Mouse (Mus musculus) MEL (cell line): ENCODE measurements around the gene Adgrb3. TPM values are rescaled to one million over a fixed set of nuclear protein-coding genes. Genes with fewer than 3 reads are reported as not detected.

Source experiments
- DNase-seq: peaks from one replicate; pipeline ENCODE4 v3.0.0; 2011; ENCODE audit warnings: low read depth, low spot score
- H3K27ac ChIP-seq: 2 replicates; pipeline ENCODE4 v1.5.1; 2012; ENCODE audit warnings: low read depth, mild to moderate bottlenecking, control low read depth, low read length, moderate library complexity; ENCODE audit not compliant: control insufficient read depth
- H3K27me3 ChIP-seq, 2 experiments: fragments of 150-350 bp in 1 of 2; sonication (generic) in 1 of 2; 2 replicates each; pipeline ENCODE4 v1.6.1; 2012; ENCODE audit warnings: low read length in 2 of 2, mild to moderate bottlenecking in 2 of 2, improper control_type of control experiment in 1 of 2, moderate library complexity in 1 of 2; ENCODE audit not compliant: insufficient read depth in 2 of 2, control insufficient read depth in 1 of 2
- H3K36me3 ChIP-seq, 2 experiments: 2 replicates each; pipeline ENCODE4 v1.6.1; 2012 to 2014; ENCODE audit warnings: low read length in 2 of 2, improper control_type of control experiment in 1 of 2, inconsistent platforms in 1 of 2, mild to moderate bottlenecking in 1 of 2; ENCODE audit not compliant: insufficient read depth in 2 of 2, control insufficient read depth in 1 of 2
- H3K4me1 ChIP-seq, 2 experiments: fragments of 150-350 bp in 1 of 2; sonication (generic) in 1 of 2; 2 replicates each; pipeline ENCODE4 v1.6.1; 2012; ENCODE audit warnings: low read length in 2 of 2, improper control_type of control experiment in 1 of 2, mild to moderate bottlenecking in 1 of 2; ENCODE audit not compliant: insufficient read depth in 2 of 2, control insufficient read depth in 1 of 2
- H3K4me3 ChIP-seq, 2 experiments: fragments of 150-350 bp in 1 of 2; sonication (generic) in 1 of 2; 2 replicates each; pipeline ENCODE4 v1.5.1; 2012; ENCODE audit warnings: low read depth in 2 of 2, low read length in 2 of 2, mild to moderate bottlenecking in 2 of 2, moderate library complexity in 2 of 2, control low read depth in 1 of 2, improper control_type of control experiment in 1 of 2; ENCODE audit not compliant: control insufficient read depth in 1 of 2, insufficient read depth in 1 of 2
- H3K79me2 ChIP-seq: 2 replicates; pipeline ENCODE4 v1.6.1; 2012; ENCODE audit warnings: mild to moderate bottlenecking, low read length, moderate library complexity; ENCODE audit not compliant: control insufficient read depth, poor library complexity, insufficient read depth
- H3K9ac ChIP-seq: 2 replicates; pipeline ENCODE4 v1.6.1; 2012; ENCODE audit warnings: low read depth, mild to moderate bottlenecking, control low read depth, low read length, moderate library complexity; ENCODE audit not compliant: control insufficient read depth, poor library complexity, severe bottlenecking
- H3K9me3 ChIP-seq: fragments of 150-350 bp; sonication (generic); replicated peaks from 2 replicates; pipeline ENCODE4 v1.6.1; 2012; ENCODE audit warnings: mild to moderate bottlenecking, low read length, improper control_type of control experiment, moderate library complexity; ENCODE audit not compliant: insufficient read depth
- CHD1 ChIP-seq: IDR thresholded peaks from 2 replicates; pipeline ENCODE4 v1.6.1; 2012; ENCODE audit warnings: low read depth, mild to moderate bottlenecking, inconsistent platforms, low read length, improper control_type of control experiment
- CTCF ChIP-seq, 3 experiments: IDR thresholded peaks in 2 of 3; conservative IDR thresholded peaks in 1 of 3; 2 replicates each; pipeline ENCODE4 v1.5.1; 2011 to 2012; ENCODE audit warnings: low read length in 3 of 3, low read depth in 2 of 3, mild to moderate bottlenecking in 2 of 3, improper control_type of control experiment in 1 of 3, inconsistent platforms in 1 of 3, mixed read lengths in 1 of 3, moderate library complexity in 1 of 3; ENCODE audit not compliant: control insufficient read depth in 1 of 3, insufficient read depth in 1 of 3, poor library complexity in 1 of 3, severe bottlenecking in 1 of 3
- E2F4 ChIP-seq: IDR thresholded peaks from 2 replicates; pipeline ENCODE4 v1.6.1; 2011; ENCODE audit warnings: low read depth, low read length, improper control_type of control experiment, borderline replicate concordance
- ELF1 ChIP-seq: IDR thresholded peaks from 2 replicates; pipeline ENCODE4 v1.6.1; 2014; ENCODE audit warnings: low read depth, mild to moderate bottlenecking, inconsistent platforms, low read length, improper control_type of control experiment, moderate library complexity
- EP300 ChIP-seq, 2 experiments: IDR thresholded peaks; 2 replicates each; pipeline ENCODE4 v1.6.1; 2011; ENCODE audit warnings: improper control_type of control experiment in 2 of 2, low read length in 2 of 2, low read depth in 1 of 2, mild to moderate bottlenecking in 1 of 2
- GABPA ChIP-seq: IDR thresholded peaks from 2 replicates; pipeline ENCODE4 v1.6.1; 2012; ENCODE audit warnings: low read depth, mild to moderate bottlenecking, inconsistent platforms, low read length, improper control_type of control experiment, moderate library complexity
- HCFC1 ChIP-seq: IDR thresholded peaks from 2 replicates; pipeline ENCODE4 v1.6.1; 2012; ENCODE audit warnings: low read depth, mild to moderate bottlenecking, inconsistent platforms, low read length, improper control_type of control experiment, moderate library complexity
- JUND ChIP-seq: IDR thresholded peaks from 2 replicates; pipeline ENCODE4 v1.6.1; 2011; ENCODE audit warnings: low read depth, mild to moderate bottlenecking, improper control_type of control experiment, low read length
- KAT2A ChIP-seq: conservative IDR thresholded peaks from 2 replicates; pipeline ENCODE4 v1.6.1; 2012; ENCODE audit warnings: low read depth, low read length, improper control_type of control experiment, inconsistent platforms
- MAX ChIP-seq: IDR thresholded peaks from 2 replicates; pipeline ENCODE4 v1.6.1; 2011; ENCODE audit warnings: low read length, improper control_type of control experiment
- MAZ ChIP-seq: IDR thresholded peaks from 2 replicates; pipeline ENCODE4 v1.6.1; 2012; ENCODE audit warnings: low read depth, mild to moderate bottlenecking, inconsistent platforms, low read length, improper control_type of control experiment
- MEF2A ChIP-seq: IDR thresholded peaks from 2 replicates; pipeline ENCODE4 v1.6.1; 2014; ENCODE audit warnings: low read depth, mild to moderate bottlenecking, inconsistent platforms, low read length, improper control_type of control experiment; ENCODE audit not compliant: poor library complexity, insufficient replicate concordance, severe bottlenecking; ENCODE audit errors: extremely low read depth
- MXI1 ChIP-seq: IDR thresholded peaks from 2 replicates; pipeline ENCODE4 v1.6.1; 2011; ENCODE audit warnings: mild to moderate bottlenecking, low read depth, low read length, improper control_type of control experiment
- MYC ChIP-seq: IDR thresholded peaks from 2 replicates; pipeline ENCODE4 v1.6.1; 2011; ENCODE audit warnings: low read depth, mild to moderate bottlenecking, low read length, improper control_type of control experiment, moderate library complexity
- NELFE ChIP-seq: IDR thresholded peaks from 2 replicates; pipeline ENCODE4 v1.6.1; 2011; ENCODE audit warnings: low read depth, low read length, improper control_type of control experiment
- NRF1 ChIP-seq: IDR thresholded peaks from 2 replicates; pipeline ENCODE4 v1.6.1; 2014; ENCODE audit warnings: low read depth, mild to moderate bottlenecking, inconsistent platforms, low read length, improper control_type of control experiment, moderate library complexity; ENCODE audit not compliant: poor library complexity, insufficient read depth, severe bottlenecking
- POLR2AphosphoS2 ChIP-seq: IDR thresholded peaks from 2 replicates; pipeline ENCODE4 v1.6.1; 2011; ENCODE audit warnings: low read length, improper control_type of control experiment
- POLR2AphosphoS5 ChIP-seq: IDR thresholded peaks from 2 replicates; pipeline ENCODE4 v1.6.1; 2012; ENCODE audit warnings: low read depth, borderline replicate concordance, mild to moderate bottlenecking, inconsistent platforms, low read length, moderate library complexity, mixed read lengths
- RAD21 ChIP-seq: IDR thresholded peaks from 2 replicates; pipeline ENCODE4 v1.6.1; 2011; ENCODE audit warnings: mild to moderate bottlenecking, low read depth, low read length, improper control_type of control experiment
- RCOR1 ChIP-seq: IDR thresholded peaks from 2 replicates; pipeline ENCODE4 v1.6.1; 2012; ENCODE audit warnings: low read depth, mild to moderate bottlenecking, inconsistent platforms, low read length, improper control_type of control experiment
- SIN3A ChIP-seq: IDR thresholded peaks from 2 replicates; pipeline ENCODE4 v1.6.1; 2012; ENCODE audit warnings: low read length, improper control_type of control experiment, inconsistent platforms
- SMC3 ChIP-seq: IDR thresholded peaks from 2 replicates; pipeline ENCODE4 v1.6.1; 2011; ENCODE audit warnings: low read depth, low read length, improper control_type of control experiment
- USF2 ChIP-seq, 2 experiments: IDR thresholded peaks; 2 replicates each; pipeline ENCODE4 v1.6.1; 2011 to 2012; ENCODE audit warnings: improper control_type of control experiment in 2 of 2, low read length in 2 of 2, borderline replicate concordance in 1 of 2, inconsistent platforms in 1 of 2, low read depth in 1 of 2, mild to moderate bottlenecking in 1 of 2; ENCODE audit not compliant: insufficient read depth in 1 of 2
- ZKSCAN1 ChIP-seq: IDR thresholded peaks from 2 replicates; pipeline ENCODE4 v1.6.1; 2012; ENCODE audit warnings: low read depth, mild to moderate bottlenecking, inconsistent platforms, low read length, improper control_type of control experiment, moderate library complexity
- ZMIZ1 ChIP-seq: IDR thresholded peaks from 2 replicates; pipeline ENCODE4 v1.6.1; 2012; ENCODE audit warnings: low read depth, mild to moderate bottlenecking, inconsistent platforms, low read length, improper control_type of control experiment, moderate library complexity
- ZNF384 ChIP-seq: IDR thresholded peaks from 2 replicates; pipeline ENCODE4 v1.6.1; 2012; ENCODE audit warnings: low read depth, mild to moderate bottlenecking, inconsistent platforms, low read length, improper control_type of control experiment
- polyA plus RNA-seq, 2 experiments: library from polyadenylated mRNA; stranded (reverse) in 1 of 2; unstranded in 1 of 2; fragments of >175 nt in 1 of 2; fragments of >200 nt in 1 of 2; gene quantifications; 2 replicates each; pipeline versions ENCODE4 v1.2.1 to v1.2.4; 2012; ENCODE audit warnings: low replicate concordance in 2 of 2, low read depth in 1 of 2; ENCODE audit not compliant: insufficient read length in 2 of 2, insufficient read depth in 1 of 2, missing spikeins in 1 of 2
- total RNA-seq: library from RNA; depleted of rRNA; stranded (reverse); fragments of 300-350 nt; gene quantifications from 2 replicates; pipeline ENCODE4 v1.2.3, GENCODE M21; 2012

Adgrb3 gene
- total and polyA plus RNA-seq, 3 experiments = not detected

GRCm38 (mm10) chr1:25543915-25544314 lies 285.6 kb downstream of the Adgrb3 start:
- Histone ChIP-seq H3K27me3 (no peaks in the 10 kb centered on the region), H3K4me1 (no peaks in the 10 kb centered on the region), H3K36me3 (no peaks in the 10 kb centered on the region), H3K79me2 (no peaks in the 10 kb centered on the region), H3K9me3 (no peaks in the 10 kb centered on the region), H3K27ac (no peak overlapping the region), H3K4me3 (no peak overlapping the region), H3K9ac (no peak overlapping the region)
- DNase-seq = no peak
- no peak for TF ChIP-seq MAX
- TF ChIP-seq MYC = no peak
- TF ChIP-seq ZKSCAN1 = no peak
- no peak for TF ChIP-seq MXI1
- TF ChIP-seq RCOR1 = no peak
- no peak for TF ChIP-seq HCFC1
- no peak for TF ChIP-seq ZNF384
- no peak for TF ChIP-seq SIN3A
- no peak for TF ChIP-seq POLR2AphosphoS2
- TF ChIP-seq GABPA = no peak
- no peak for TF ChIP-seq ELF1
- no peak for TF ChIP-seq JUND
- no peak for TF ChIP-seq NELFE
- TF ChIP-seq NRF1 = no peak
- no peak for TF ChIP-seq MEF2A
- no peak for TF ChIP-seq MAZ
- no peak for TF ChIP-seq E2F4
- TF ChIP-seq RAD21 = no peak
- TF ChIP-seq POLR2AphosphoS5 = no peak

- H3K27ac ChIP-seq = no peak overlapping the region
- no peak overlapping the region for H3K9ac ChIP-seq
- DNase-seq = no peak
- no peaks in the 10 kb centered on the region for H3K4me1 ChIP-seq
- no peaks in the 10 kb centered on the region for H3K79me2 ChIP-seq
- H3K27me3 ChIP-seq = no peaks in the 10 kb centered on the region
- H3K9me3 ChIP-seq = no peaks in the 10 kb centered on the region
- H3K4me3 ChIP-seq = no peak overlapping the region
- TF ChIP-seq CHD1 (no peak), JUND (no peak), MAX (no peak), ZKSCAN1 (no peak), ZNF384 (no peak), USF2 (IDR thresholded peaks at IDR 0.05; ENCODE audit: borderline replicate concordance in 1 of 2, insufficient read depth in 1 of 2, low read depth in 1 of 2, low read length in 2 of 2) (no peak), EP300 (IDR thresholded peaks at IDR 0.05; ENCODE audit: low read depth in 1 of 2, low read length in 2 of 2) (no peak), NELFE (no peak), KAT2A (no peak), SMC3 (no peak), RCOR1 (no peak), MEF2A (no peak), CTCF (IDR thresholded peaks at IDR 0.05 in 2 of 3, conservative IDR thresholded peaks at IDR 0.05 in 1 of 3; ENCODE audit: control insufficient read depth in 1 of 3, insufficient read depth in 1 of 3, low read depth in 2 of 3, low read length in 3 of 3, poor library complexity in 1 of 3, severe bottlenecking in 1 of 3) (no peak), ZMIZ1 (no peak), GABPA (no peak), NRF1 (no peak)
- no peaks in the 10 kb centered on the region for H3K36me3 ChIP-seq
Measured at GRCm38 (mm10) chr1:25542891-25543290, 286.6 kb downstream of the Adgrb3 start.
